Mouse (Mus musculus) spleen, adult 2 months (tissue): ENCODE measurements around the gene Slc34a1. TPM values are rescaled to one million over a fixed set of nuclear protein-coding genes. Genes with fewer than 3 reads are reported as not detected.

ENCODE experiments used
- DNase-seq, 2 experiments: peaks; one replicate each; pipeline versions ENCODE4 v3.0.0 to v3.0.0-alpha.2; 2012 to 2021; ENCODE audit warnings: low spot score in 2 of 2, low read depth in 1 of 2
- H3K27ac ChIP-seq: fragments of 200-500 bp; 2 replicates; pipeline ENCODE4 v1.5.1; 2012; ENCODE audit warnings: low read length, inconsistent platforms; ENCODE audit not compliant: insufficient read depth
- H3K27me3 ChIP-seq: fragments of 200-500 bp; 2 replicates; pipeline ENCODE4 v1.6.1; 2012; ENCODE audit warnings: mild to moderate bottlenecking, moderate library complexity, low read length, inconsistent platforms; ENCODE audit not compliant: control insufficient read depth, insufficient read depth
- H3K36me3 ChIP-seq: fragments of 200-500 bp; 2 replicates; pipeline ENCODE4 v1.6.1; 2012; ENCODE audit warnings: mild to moderate bottlenecking, low read length, inconsistent platforms; ENCODE audit not compliant: control insufficient read depth, insufficient read depth
- H3K4me1 ChIP-seq: fragments of 200-500 bp; 2 replicates; pipeline ENCODE4 v1.6.1; 2011; ENCODE audit warnings: inconsistent platforms; ENCODE audit not compliant: control insufficient read depth, insufficient read depth, insufficient read length
- H3K4me3 ChIP-seq: fragments of 200-500 bp; 2 replicates; pipeline ENCODE4 v1.5.1; 2011; ENCODE audit warnings: mild to moderate bottlenecking, inconsistent platforms; ENCODE audit not compliant: insufficient read depth, insufficient read length; ENCODE audit errors: extremely low read depth
- CTCF ChIP-seq: fragments of 200-500 bp; IDR thresholded peaks from 2 replicates; pipeline ENCODE4 v1.5.1; 2011; ENCODE audit warnings: mild to moderate bottlenecking, inconsistent platforms; ENCODE audit not compliant: insufficient read depth, insufficient read length, insufficient replicate concordance; ENCODE audit errors: extremely low read depth
- POLR2A ChIP-seq: fragments of 200-500 bp; IDR thresholded peaks from 2 replicates; pipeline ENCODE4 v1.6.1; 2011; ENCODE audit warnings: low read depth, low read length, inconsistent platforms
- WGBS: fragments of 180-500 bp; shearing (Covaris S2); methylation state at CpG from one replicate; pipeline ENCODE4 v1.1.7; 2018; 5-methylcytosine and 5-hydroxymethylcytosine counted together
- polyA plus RNA-seq: library from polyadenylated mRNA; depleted of rRNA; stranded (reverse); fragments of >200 nt; gene quantifications from 2 replicates; pipeline ENCODE4 v1.2.3, GENCODE M21; 2012

Slc34a1 gene
- polyA plus RNA-seq, 1 experiment, result 2.2 TPM

DNA sequence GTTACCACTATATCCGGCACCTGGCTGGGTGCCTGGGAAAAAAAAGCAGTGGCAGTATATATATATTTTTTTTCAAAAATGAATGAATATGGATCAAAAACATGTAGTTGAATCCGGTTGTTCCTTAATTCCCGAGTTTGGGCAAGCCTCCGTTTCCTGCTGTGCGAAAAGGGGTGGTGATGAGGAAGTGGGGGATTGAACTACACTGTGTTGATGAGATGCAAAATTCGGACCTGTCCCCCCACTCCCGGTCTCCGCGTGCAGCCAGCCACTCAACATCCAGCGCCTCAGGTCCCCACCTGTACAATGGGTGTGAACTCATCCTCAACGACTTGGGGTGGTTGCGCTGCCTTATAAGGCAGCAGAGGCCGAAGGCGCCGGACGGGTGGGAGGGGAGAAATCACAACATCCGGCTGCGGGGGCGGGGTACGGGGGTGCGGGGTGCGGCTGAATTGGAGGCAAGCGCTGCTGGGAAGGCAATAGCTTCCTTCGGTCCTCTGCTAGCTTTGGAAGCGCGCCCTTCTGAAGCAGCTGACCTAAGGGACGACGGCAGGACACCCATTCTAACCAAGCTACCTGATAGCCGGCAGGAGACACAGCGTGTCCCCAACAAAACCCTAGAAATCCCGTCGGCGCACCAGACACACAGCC, 46.4 kb downstream of the Slc34a1 start:
- Histone ChIP-seq H3K36me3 (no peaks in the 10 kb centered on the region), H3K4me1 (peaks cover 38% of the 10 kb centered on the region; the same call in 1 of the 2 replicates), H3K27ac (peak overlapping the region; percentile 99), H3K4me3 (peak overlapping the region; percentile 82), H3K27me3 (no peaks in the 10 kb centered on the region)
- peak; percentile 76 to 90 for DNase-seq
- WGBS, result under 1% methylated on average over 33 of the region's 33 CpGs
- TF ChIP-seq CTCF, result no peak
- peak; percentile 31 for TF ChIP-seq POLR2A

DNA sequence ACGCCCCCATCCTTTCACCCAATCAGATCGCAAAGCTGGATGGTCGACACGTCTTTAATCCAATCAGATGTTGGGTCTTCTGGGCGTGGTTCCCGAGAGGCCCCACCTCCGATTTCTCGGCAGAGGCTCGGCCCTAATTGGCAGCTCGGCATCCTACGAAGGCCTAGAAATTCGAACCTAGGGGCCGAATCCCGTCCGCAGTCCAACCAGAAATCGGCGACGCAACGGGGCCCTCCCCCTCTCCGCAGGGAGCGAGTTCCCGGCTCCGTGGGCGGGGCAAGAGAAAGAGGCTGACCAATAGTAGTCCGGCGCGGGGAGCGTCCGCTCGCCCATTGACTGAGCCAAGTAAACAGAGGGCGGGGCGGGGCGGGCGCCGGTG, 46.9 kb downstream of the Slc34a1 start, which contains the start of gene Grk6:
Gene Grk6, plus strand, starts transcription at position 136 of the 379 bp plus-strand sequence.
- Histone ChIP-seq H3K27me3 (no peaks in the 10 kb centered on the region), H3K4me3 (peak within 1 kb of the TSS; percentile 82), H3K27ac (peak within 1 kb of the TSS; percentile 99), H3K36me3 (no peaks in the 10 kb centered on the region), H3K4me1 (peaks cover 42% of the 10 kb centered on the region; the same call in 1 of the 2 replicates)
- under 1% methylated on average over 35 of the region's 35 CpGs for WGBS
- TF ChIP-seq POLR2A, result no peak
- no peak for TF ChIP-seq CTCF
- DNase-seq, result peak; percentile 99

DNA sequence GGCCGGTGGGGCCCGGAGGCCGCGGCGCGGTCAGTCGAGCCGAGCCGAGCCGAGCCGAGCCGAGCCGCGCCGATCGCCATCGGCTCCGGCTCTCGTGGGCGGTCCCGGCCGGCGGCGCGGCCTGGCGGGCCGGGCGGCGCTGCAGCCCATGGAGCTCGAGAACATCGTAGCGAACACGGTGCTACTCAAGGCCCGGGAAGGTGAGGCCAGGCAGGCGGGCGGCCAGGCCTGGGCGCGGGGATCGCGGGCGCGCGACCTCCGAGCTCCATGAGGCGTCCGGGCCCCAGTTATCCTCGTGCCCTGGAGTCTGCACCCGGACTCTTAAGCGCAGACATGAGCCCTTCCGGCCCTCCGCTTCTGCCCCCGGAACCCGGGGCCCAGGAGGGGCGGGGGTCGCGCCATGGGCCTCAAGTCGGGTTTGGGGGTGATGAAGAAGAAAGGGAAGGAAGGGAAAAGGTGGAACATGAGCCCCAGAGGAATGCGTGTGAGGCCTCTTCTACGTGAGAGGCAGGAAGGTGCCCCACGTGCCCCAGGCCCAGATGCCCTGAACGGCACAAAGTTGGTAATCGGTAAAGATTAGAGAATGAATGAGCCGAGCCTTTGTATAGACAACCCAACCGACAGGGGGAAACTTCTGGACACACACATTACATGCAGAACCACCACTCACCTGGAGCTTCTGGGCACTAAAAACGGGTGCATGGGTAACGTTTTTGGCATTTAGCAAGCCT, 47.5 kb downstream of the Slc34a1 start:
- H3K27ac ChIP-seq, result peak overlapping the region; percentile 98
- TF ChIP-seq POLR2A (no peak), CTCF (no peak)
- under 1% methylated on average over 61 of the region's 66 CpGs for WGBS
- H3K27me3 ChIP-seq, result no peaks in the 10 kb centered on the region
- peak overlapping the region; percentile 81 for H3K4me3 ChIP-seq
- H3K36me3 ChIP-seq, result peaks cover 5% of the 10 kb centered on the region
- DNase-seq, result no peak
- H3K4me1 ChIP-seq, result peaks cover 48% of the 10 kb centered on the region; the same call in 1 of the 2 replicates

DNA sequence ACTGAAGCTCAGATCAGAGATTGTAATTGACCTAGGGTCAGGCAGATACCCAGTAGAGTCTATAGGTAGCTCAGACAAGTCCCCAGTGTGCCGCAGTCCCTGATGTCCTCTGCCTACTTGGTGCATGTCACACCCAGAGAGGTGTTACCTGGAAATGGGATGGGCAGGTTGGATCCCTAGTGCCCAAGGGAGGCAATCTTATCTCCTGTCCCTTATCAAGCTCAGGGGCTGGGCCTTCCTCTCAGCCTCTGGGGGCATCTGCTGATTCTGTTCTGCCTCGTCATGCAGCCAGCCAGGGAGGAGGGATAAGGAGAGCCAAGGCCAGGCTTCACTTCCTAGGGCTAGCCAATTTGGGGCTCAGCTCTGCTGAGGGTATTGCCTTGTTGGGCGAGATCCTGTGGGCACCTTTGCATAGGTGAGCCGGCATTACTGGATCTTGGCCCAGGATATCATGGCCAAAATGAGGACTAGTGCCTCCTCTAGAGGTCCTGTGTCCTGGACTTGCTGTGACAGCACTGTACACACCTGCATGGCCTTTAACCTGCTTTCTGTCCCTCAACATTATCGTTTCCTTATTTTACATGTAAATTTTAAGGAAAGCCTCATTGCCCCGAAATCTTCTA, 48.6 kb downstream of the Slc34a1 start:
- Histone ChIP-seq H3K27ac (peak overlapping the region; percentile 98), H3K4me1 (peaks cover 49% of the 10 kb centered on the region; the same call in 1 of the 2 replicates), H3K4me3 (peak overlapping the region; percentile 81), H3K36me3 (peaks cover 16% of the 10 kb centered on the region), H3K27me3 (no peaks in the 10 kb centered on the region)
- TF ChIP-seq POLR2A, result no peak
- no peak for TF ChIP-seq CTCF
- 31% methylated on average over 6 of the region's 6 CpGs for WGBS
- no peak for DNase-seq

DNA sequence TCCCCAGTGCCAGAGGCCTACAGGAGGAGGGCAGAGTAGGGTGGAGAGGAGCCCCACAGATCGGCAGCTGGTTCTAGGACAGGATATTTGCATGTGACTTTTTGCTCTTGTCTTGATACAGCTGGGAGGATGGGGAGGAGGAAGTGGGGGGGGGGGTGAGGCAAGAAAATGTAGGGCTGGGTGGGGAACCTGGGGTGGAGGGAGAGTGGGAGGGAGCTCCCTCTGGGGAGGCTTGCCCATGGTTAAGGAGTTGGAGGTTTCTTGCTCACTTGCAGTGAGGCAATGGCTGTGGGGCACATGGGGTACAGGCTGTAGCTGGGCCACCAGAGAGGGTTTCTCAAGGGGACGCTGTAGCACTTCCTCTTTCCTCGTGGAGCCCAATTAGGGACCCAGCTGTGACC, 49.6 kb downstream of the Slc34a1 start:
- Histone ChIP-seq H3K4me3 (peak overlapping the region; percentile 81), H3K27me3 (no peaks in the 10 kb centered on the region), H3K27ac (peak overlapping the region; percentile 98), H3K36me3 (peaks cover 25% of the 10 kb centered on the region), H3K4me1 (peaks cover 43% of the 10 kb centered on the region; the same call in 1 of the 2 replicates)
- DNase-seq, result peak in 1 of 2 experiments; percentile 70
- 2% methylated on average over 3 of the region's 3 CpGs for WGBS
- TF ChIP-seq CTCF (no peak), POLR2A (peak; percentile 20; the same call in 1 of the 2 replicates)

DNA sequence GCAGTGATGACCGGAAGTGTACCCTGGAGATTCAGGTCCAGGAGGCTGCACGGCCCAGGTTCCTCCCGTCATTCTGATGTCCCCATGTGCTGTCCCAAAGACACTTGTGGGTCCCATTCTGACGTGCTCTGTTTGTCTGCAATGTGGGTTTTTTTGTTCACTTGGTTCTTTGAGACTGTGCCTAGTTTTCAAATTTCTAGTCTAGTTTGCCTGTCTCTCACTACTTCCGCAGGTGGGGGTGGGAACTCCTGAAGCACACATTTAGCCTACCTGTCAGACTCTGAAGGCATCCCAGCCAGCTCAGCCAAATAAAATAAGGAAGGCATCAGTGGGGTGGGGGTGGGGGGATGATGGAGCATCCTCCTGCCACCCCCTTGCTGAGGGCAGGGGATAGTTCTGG, 50.1 kb downstream of the Slc34a1 start:
- DNase-seq, result no peak
- Histone ChIP-seq H3K4me1 (peaks cover 39% of the 10 kb centered on the region; the same call in 1 of the 2 replicates), H3K4me3 (peak overlapping the region; percentile 81; the same call in 1 of the 2 replicates), H3K27ac (peak overlapping the region; percentile 88), H3K27me3 (no peaks in the 10 kb centered on the region), H3K36me3 (peaks cover 31% of the 10 kb centered on the region)
- no peak for TF ChIP-seq CTCF
- TF ChIP-seq POLR2A, result no peak
- 51% methylated on average over 5 of the region's 5 CpGs for WGBS
